Mouse (Mus musculus): ENCODE data around the gene Meox1. TPM values are rescaled to one million over a fixed set of nuclear protein-coding genes. Genes with fewer than 3 reads are reported as not detected.

Gene Meox1
- polyA plus RNA-seq, 1 experiment: 0.16 TPM

- H3K4me2 ChIP-seq (ENCODE audit: low read depth): no peak overlapping the region
- H3K36me3 ChIP-seq (ENCODE audit: control insufficient read depth, insufficient read depth): no peaks in the 10 kb centered on the region
- H3K4me3 ChIP-seq: no peak overlapping the region
- H3ac ChIP-seq (ENCODE audit: control insufficient read depth, insufficient read length): no peak overlapping the region
- H3K27me3 ChIP-seq (ENCODE audit: control insufficient read depth, insufficient read depth, insufficient read length): peaks cover 7% of the 10 kb centered on the region
- H3K79me2 ChIP-seq (ENCODE audit: control insufficient read depth, insufficient read depth): no peaks in the 10 kb centered on the region
- TF ChIP-seq SRF (IDR thresholded peaks at IDR 0.05; ENCODE audit: control insufficient read depth, insufficient read length, low read depth) (no peak), MYOG (IDR thresholded peaks at IDR 0.05; ENCODE audit: control insufficient read depth in 1 of 3, insufficient read depth in 1 of 3, insufficient read length in 2 of 3, low read depth in 2 of 3) (no peak), E2F4 (IDR thresholded peaks at IDR 0.05; ENCODE audit: insufficient read depth) (no peak), MYOD1 (IDR thresholded peaks at IDR 0.05; ENCODE audit: control insufficient read depth in 1 of 3, insufficient read length in 2 of 3, low read depth in 2 of 3) (no peak), POLR2AphosphoS2 (IDR thresholded peaks at IDR 0.05; ENCODE audit: insufficient read length, low read depth) (no peak), USF1 (IDR thresholded peaks at IDR 0.05; ENCODE audit: low read depth) (no peak), REST (IDR thresholded peaks at IDR 0.05; ENCODE audit: insufficient read depth, insufficient read length) (no peak), TCF12 (IDR thresholded peaks at IDR 0.05; ENCODE audit: insufficient read depth, poor library complexity, severe bottlenecking) (no peak), TCF3 (IDR thresholded peaks at IDR 0.05; ENCODE audit: insufficient read length, low read depth) (no peak), POLR2A (IDR thresholded peaks at IDR 0.05; ENCODE audit: insufficient read length, low read depth) (no peak), MAX (IDR thresholded peaks at IDR 0.05; ENCODE audit: low read depth) (no peak)
Observed at GRCm38 (mm10) chr11:101908777-101909176, 14.6 kb upstream of the Meox1 start.

GRCm38 (mm10) chr11:101905115-101905514, 10.9 kb upstream of the Meox1 start:
- TF ChIP-seq USF1 (IDR thresholded peaks at IDR 0.05; ENCODE audit: low read depth): no peak
- no peak for TF ChIP-seq TCF3 (IDR thresholded peaks at IDR 0.05; ENCODE audit: insufficient read length, low read depth)
- TF ChIP-seq TCF12 (IDR thresholded peaks at IDR 0.05; ENCODE audit: insufficient read depth, poor library complexity, severe bottlenecking): no peak
- no peak for TF ChIP-seq SRF (IDR thresholded peaks at IDR 0.05; ENCODE audit: control insufficient read depth, insufficient read length, low read depth)
- TF ChIP-seq POLR2A (IDR thresholded peaks at IDR 0.05; ENCODE audit: insufficient read length, low read depth): no peak
- no peak for TF ChIP-seq MYOD1 (IDR thresholded peaks at IDR 0.05; ENCODE audit: control insufficient read depth in 1 of 3, insufficient read length in 2 of 3, low read depth in 2 of 3)
- no peak for TF ChIP-seq MAX (IDR thresholded peaks at IDR 0.05; ENCODE audit: low read depth)
- no peak for TF ChIP-seq REST (IDR thresholded peaks at IDR 0.05; ENCODE audit: insufficient read depth, insufficient read length)
- no peak for TF ChIP-seq MYOG (IDR thresholded peaks at IDR 0.05; ENCODE audit: control insufficient read depth in 1 of 3, insufficient read depth in 1 of 3, insufficient read length in 2 of 3, low read depth in 2 of 3)
- TF ChIP-seq E2F4 (IDR thresholded peaks at IDR 0.05; ENCODE audit: insufficient read depth): no peak
- no peak for TF ChIP-seq CEBPB (IDR thresholded peaks at IDR 0.05; ENCODE audit: insufficient read depth, poor library complexity, severe bottlenecking)
- H3K36me3 ChIP-seq (ENCODE audit: control insufficient read depth, insufficient read depth): no peaks in the 10 kb centered on the region
- H3K4me3 ChIP-seq: no peak overlapping the region

GRCm38 (mm10) chr11:101901309-101901708, 7.1 kb upstream of the Meox1 start:
- Histone ChIP-seq H3K4me2 (ENCODE audit: low read depth) (no peak overlapping the region), H3K36me3 (ENCODE audit: control insufficient read depth, insufficient read depth) (no peaks in the 10 kb centered on the region), H3ac (ENCODE audit: control insufficient read depth, insufficient read length) (no peak overlapping the region), H3K79me2 (ENCODE audit: control insufficient read depth, insufficient read depth) (no peaks in the 10 kb centered on the region), H3K27me3 (ENCODE audit: control insufficient read depth, insufficient read depth, insufficient read length) (no peaks in the 10 kb centered on the region), H3K4me3 (no peak overlapping the region)
- no peak for TF ChIP-seq REST (IDR thresholded peaks at IDR 0.05; ENCODE audit: insufficient read depth, insufficient read length)
- no peak for TF ChIP-seq POLR2A (IDR thresholded peaks at IDR 0.05; ENCODE audit: insufficient read length, low read depth)
- no peak for TF ChIP-seq E2F4 (IDR thresholded peaks at IDR 0.05; ENCODE audit: insufficient read depth)
- no peak for TF ChIP-seq TCF3 (IDR thresholded peaks at IDR 0.05; ENCODE audit: insufficient read length, low read depth)
- TF ChIP-seq MYOG (IDR thresholded peaks at IDR 0.05; ENCODE audit: control insufficient read depth in 1 of 3, insufficient read depth in 1 of 3, insufficient read length in 2 of 3, low read depth in 2 of 3): no peak
- no peak for TF ChIP-seq POLR2AphosphoS2 (IDR thresholded peaks at IDR 0.05; ENCODE audit: insufficient read length, low read depth)
- no peak for TF ChIP-seq USF1 (IDR thresholded peaks at IDR 0.05; ENCODE audit: low read depth)

More at GRCm38 (mm10) chr11:101905115-101905514, 10.9 kb upstream of the Meox1 start:
- H3K79me2 ChIP-seq (ENCODE audit: control insufficient read depth, insufficient read depth): no peaks in the 10 kb centered on the region
- H3ac ChIP-seq (ENCODE audit: control insufficient read depth, insufficient read length): no peak overlapping the region
- H3K27me3 ChIP-seq (ENCODE audit: control insufficient read depth, insufficient read depth, insufficient read length): no peaks in the 10 kb centered on the region
- no peak overlapping the region for H3K4me2 ChIP-seq (ENCODE audit: low read depth)

GRCm38 (mm10) chr11:101898328-101898727, 4.2 kb upstream of the Meox1 start:
- no peaks in the 10 kb centered on the region for H3K27me3 ChIP-seq (ENCODE audit: control insufficient read depth, insufficient read depth, insufficient read length)
- TF ChIP-seq TCF12 (IDR thresholded peaks at IDR 0.05; ENCODE audit: insufficient read depth, poor library complexity, severe bottlenecking): no peak
- no peak for TF ChIP-seq POLR2AphosphoS2 (IDR thresholded peaks at IDR 0.05; ENCODE audit: insufficient read length, low read depth)
- no peak for TF ChIP-seq USF1 (IDR thresholded peaks at IDR 0.05; ENCODE audit: low read depth)
- TF ChIP-seq REST (IDR thresholded peaks at IDR 0.05; ENCODE audit: insufficient read depth, insufficient read length): no peak
- no peak for TF ChIP-seq CEBPB (IDR thresholded peaks at IDR 0.05; ENCODE audit: insufficient read depth, poor library complexity, severe bottlenecking)
- no peak for TF ChIP-seq E2F4 (IDR thresholded peaks at IDR 0.05; ENCODE audit: insufficient read depth)
- no peak for TF ChIP-seq TCF3 (IDR thresholded peaks at IDR 0.05; ENCODE audit: insufficient read length, low read depth)
- TF ChIP-seq SRF (IDR thresholded peaks at IDR 0.05; ENCODE audit: control insufficient read depth, insufficient read length, low read depth): no peak
- TF ChIP-seq MYOG (IDR thresholded peaks at IDR 0.05; ENCODE audit: control insufficient read depth in 1 of 3, insufficient read depth in 1 of 3, insufficient read length in 2 of 3, low read depth in 2 of 3): no peak
- TF ChIP-seq POLR2A (IDR thresholded peaks at IDR 0.05; ENCODE audit: insufficient read length, low read depth): no peak
- no peak for TF ChIP-seq MYOD1 (IDR thresholded peaks at IDR 0.05; ENCODE audit: control insufficient read depth in 1 of 3, insufficient read length in 2 of 3, low read depth in 2 of 3)

More at GRCm38 (mm10) chr11:101898328-101898727, 4.2 kb upstream of the Meox1 start:
- Histone ChIP-seq H3K4me3 (no peak overlapping the region), H3K4me2 (ENCODE audit: low read depth) (no peak overlapping the region), H3ac (ENCODE audit: control insufficient read depth, insufficient read length) (no peak overlapping the region), H3K79me2 (ENCODE audit: control insufficient read depth, insufficient read depth) (no peaks in the 10 kb centered on the region), H3K36me3 (ENCODE audit: control insufficient read depth, insufficient read depth) (no peaks in the 10 kb centered on the region)
